Mouse (Mus musculus) forebrain, embryonic 13.5 days (tissue): ENCODE data around the gene Rhbdl3. TPM values are rescaled to one million over a fixed set of nuclear protein-coding genes. Genes with fewer than 3 reads are reported as not detected.

Experiments used
- ATAC-seq: fragments of 200-750 bp; cut with Nextera tagmentation; 2 replicates; pipeline ENCODE4 v1.8.0; 2017
- H3K27ac ChIP-seq: fragments of 300-500 bp; sonication (generic); 2 replicates; pipeline ENCODE4 v1.5.1; 2015; ENCODE audit warnings: inconsistent platforms, mild to moderate bottlenecking, moderate library complexity
- H3K27me3 ChIP-seq: fragments of 300-500 bp; sonication (generic); 2 replicates; pipeline ENCODE4 v1.6.1; 2015; ENCODE audit warnings: mild to moderate bottlenecking, inconsistent platforms
- H3K36me3 ChIP-seq: fragments of 300-500 bp; sonication (generic); 2 replicates; pipeline ENCODE4 v1.6.1; 2015; ENCODE audit warnings: mild to moderate bottlenecking, inconsistent platforms; ENCODE audit not compliant: poor library complexity, severe bottlenecking
- H3K4me1 ChIP-seq: fragments of 300-500 bp; sonication (generic); 2 replicates; pipeline ENCODE4 v1.6.1; 2015; ENCODE audit warnings: inconsistent platforms
- H3K4me2 ChIP-seq: fragments of 300-500 bp; sonication (generic); 2 replicates; pipeline ENCODE4 v1.6.1; 2015; ENCODE audit warnings: inconsistent platforms, mild to moderate bottlenecking, moderate library complexity
- H3K4me3 ChIP-seq: fragments of 300-500 bp; sonication (generic); 2 replicates; pipeline ENCODE4 v1.5.1; 2015; ENCODE audit warnings: mild to moderate bottlenecking, inconsistent platforms
- H3K9ac ChIP-seq: fragments of 300-500 bp; sonication (generic); 2 replicates; pipeline ENCODE4 v1.6.1; 2015; ENCODE audit warnings: mild to moderate bottlenecking, inconsistent platforms
- H3K9me3 ChIP-seq: fragments of 300-500 bp; sonication (generic); replicated peaks from 2 replicates; pipeline ENCODE4 v1.6.1; 2016; ENCODE audit warnings: inconsistent platforms
- WGBS: fragments of 180-500 bp; shearing (Covaris S2); methylation state at CpG from one replicate; pipeline ENCODE4 v1.1.7; 2015; 5-methylcytosine and 5-hydroxymethylcytosine counted together
- polyA plus RNA-seq: library from polyadenylated mRNA; unstranded; fragments of >200 nt; fragmentation: Nextera tagmentation; extraction: Ambion mirVana; gene quantifications from 2 replicates; pipeline ENCODE4 v1.2.1, GENCODE M21; 2015

Gene Rhbdl3
- polyA plus RNA-seq, 1 experiment from 2014 or later = 27.5 TPM

GRCm38 (mm10) chr11:80391407-80392120 is 90.9 kb downstream of the Rhbdl3 start:
- peaks cover 12% of the 10 kb centered on the region for H3K4me1 ChIP-seq
- 96% methylated on average over 2 of the region's 2 CpGs for WGBS
- no peaks in the 10 kb centered on the region for H3K27me3 ChIP-seq
- no peak overlapping the region for H3K9ac ChIP-seq
- H3K4me2 ChIP-seq = no peak overlapping the region
- ATAC-seq = no peak
- no peak overlapping the region for H3K27ac ChIP-seq
- H3K9me3 ChIP-seq = no peaks in the 10 kb centered on the region
- H3K36me3 ChIP-seq = peaks cover 75% of the 10 kb centered on the region
- no peak overlapping the region for H3K4me3 ChIP-seq

GRCm38 (mm10) chr11:80395930-80396329 is 95.2 kb downstream of the Rhbdl3 start:
- 96% methylated on average over 3 of the region's 3 CpGs for WGBS
- Histone ChIP-seq H3K4me1 (no peaks in the 10 kb centered on the region), H3K9me3 (no peaks in the 10 kb centered on the region), H3K4me2 (no peak overlapping the region), H3K36me3 (peaks cover 78% of the 10 kb centered on the region), H3K27me3 (no peaks in the 10 kb centered on the region), H3K4me3 (no peak overlapping the region), H3K9ac (no peak overlapping the region), H3K27ac (no peak overlapping the region)
- ATAC-seq = no peak

GRCm38 (mm10) chr11:80396617-80397016 is 95.9 kb downstream of the Rhbdl3 start:
- H3K9me3 ChIP-seq = no peaks in the 10 kb centered on the region
- H3K36me3 ChIP-seq = peaks cover 77% of the 10 kb centered on the region
- no peaks in the 10 kb centered on the region for H3K4me1 ChIP-seq
- no peak overlapping the region for H3K4me3 ChIP-seq
- no peak overlapping the region for H3K4me2 ChIP-seq
- no peak overlapping the region for H3K9ac ChIP-seq
- 94% methylated on average over 4 of the region's 4 CpGs for WGBS
- H3K27ac ChIP-seq = no peak overlapping the region
- H3K27me3 ChIP-seq = no peaks in the 10 kb centered on the region
- no peak for ATAC-seq

Other genes starting within 250 kb of the Rhbdl3 start
- gene Crlf3, start 219.9 kb upstream of the Rhbdl3 start, polyA plus RNA-seq = 24.1 and 24.8 TPM in 2 replicates
- 13.2 and 14.0 TPM in 2 replicates for gene Atad5, start 211.5 kb upstream of the Rhbdl3 start, polyA plus RNA-seq
- 29.6 and 30.0 TPM in 2 replicates for gene Tefm, start 158.7 kb upstream of the Rhbdl3 start, polyA plus RNA-seq
- 1.8 and 2.2 TPM in 2 replicates for gene Adap2, start 146.8 kb upstream of the Rhbdl3 start, polyA plus RNA-seq
- gene Rnf135, start 117.1 kb upstream of the Rhbdl3 start, polyA plus RNA-seq = 2.6 and 3.0 TPM in 2 replicates
- 60.5 and 61.9 TPM in 2 replicates for gene Rhot1, start 91.9 kb upstream of the Rhbdl3 start, polyA plus RNA-seq
- 30.3 and 32.3 TPM in 2 replicates for gene 5730455P16Rik, start 77.1 kb downstream of the Rhbdl3 start, polyA plus RNA-seq
- gene Zfp207, start 82.4 kb downstream of the Rhbdl3 start, polyA plus RNA-seq = 266 and 272 TPM in 2 replicates
- 370 and 373 TPM in 2 replicates for gene Psmd11, start 127.7 kb downstream of the Rhbdl3 start, polyA plus RNA-seq
- gene Cdk5r1, start 176.1 kb downstream of the Rhbdl3 start, polyA plus RNA-seq = 67.9 and 73.9 TPM in 2 replicates